Mouse (Mus musculus) heart, adult 2 months (tissue): ENCODE results near the gene Pex16.

Experiments used
- CTCF ChIP-seq: fragments of 200-600 bp; IDR thresholded peaks from 2 replicates; pipeline ENCODE4 v1.8.1; 2022; ENCODE audit warnings: antibody characterized with exemption, mild to moderate bottlenecking, moderate library complexity
- EP300 ChIP-seq: fragments of 200-500 bp; IDR thresholded peaks from 2 replicates; pipeline ENCODE4 v1.6.1; 2011; ENCODE audit warnings: low read depth, low read length, control low read depth; ENCODE audit not compliant: insufficient read depth
- POLR2A ChIP-seq: fragments of 200-500 bp; IDR thresholded peaks from 2 replicates; pipeline ENCODE4 v1.6.1; 2011; ENCODE audit warnings: mild to moderate bottlenecking, low read depth, low read length, control low read depth; ENCODE audit not compliant: insufficient read depth

DNA sequence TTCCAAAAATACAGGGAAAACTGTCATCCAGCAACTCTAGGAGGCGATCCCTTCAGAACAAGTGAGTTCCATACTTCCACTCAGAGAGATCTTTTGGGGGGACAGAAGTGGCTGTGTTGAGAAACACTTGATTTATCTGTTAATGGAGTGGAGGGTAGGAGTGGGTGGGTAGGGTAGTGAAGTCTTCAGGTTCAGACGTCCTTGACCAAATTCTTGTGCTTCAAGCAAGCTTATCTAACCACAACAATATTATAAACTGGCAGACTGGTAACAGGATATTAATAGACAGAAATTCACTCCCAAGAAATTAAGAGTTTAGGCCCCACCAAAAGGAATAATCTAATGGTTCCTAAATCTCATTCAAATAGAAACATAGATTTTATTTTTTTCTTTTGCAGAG is 55.6 kb downstream of the Pex16 start:
- no peak for TF ChIP-seq CTCF
- TF ChIP-seq POLR2A = no peak
- no peak for TF ChIP-seq EP300
